Mouse (Mus musculus) hindbrain, embryonic 10.5 days (tissue): ENCODE results near the gene Cfap97. TPM values are rescaled to one million over a fixed set of nuclear protein-coding genes. Genes with fewer than 3 reads are reported as not detected.

Experiments used
- polyA plus RNA-seq: library from polyadenylated mRNA; unstranded; fragments of >200 nt; fragmentation: Nextera tagmentation; extraction: Ambion mirVana; gene quantifications from 2 replicates; pipeline ENCODE4 v1.2.1, GENCODE M21; 2016

Cfap97 gene
- polyA plus RNA-seq, 1 experiment from 2014 or later = 14.9 TPM

Other genes starting within 250 kb of the Cfap97 start
- not detected in 2 replicates for gene Ccdc110, start 217.2 kb upstream of the Cfap97 start, polyA plus RNA-seq
- gene 1700029J07Rik, start 176.5 kb upstream of the Cfap97 start, polyA plus RNA-seq = 3.8 and 4.5 TPM in 2 replicates
- 49.0 and 60.8 TPM in 2 replicates for gene Ufsp2, start 176.2 kb upstream of the Cfap97 start, polyA plus RNA-seq
- gene Lrp2bp, start 152.5 kb upstream of the Cfap97 start, polyA plus RNA-seq = 0.10 and 0.26 TPM in 2 replicates
- 18.6 and 19.0 TPM in 2 replicates for gene Ankrd37, start 146.1 kb upstream of the Cfap97 start, polyA plus RNA-seq
- gene Snx25, start 388 bp downstream of the Cfap97 start, polyA plus RNA-seq = 2.9 and 4.1 TPM in 2 replicates
- gene Slc25a4, start 59.5 kb downstream of the Cfap97 start, polyA plus RNA-seq = 504 and 541 TPM in 2 replicates
- 0.27 and 0.41 TPM in 2 replicates for gene Helt, start 142.9 kb downstream of the Cfap97 start, polyA plus RNA-seq